In genomic region chr7:25082510-25082909, GRCm38 (mm10) we compare ENCODE assay signal across 8 mouse cellular contexts. TPM values are rescaled to one million over a fixed set of nuclear protein-coding genes. Genes with fewer than 3 reads are reported as not detected.
A peak's percentile ranks its signal among the peaks of the same experiment; 100 is the strongest.
DNase-seq lines count a peak whose midpoint lies in the region; ATAC-seq and TF ChIP-seq lines count a peak whose summit lies in the region.

No protein-coding gene starts in this region.

- no peak overlapping the region for H3K4me2 ChIP-seq in hindbrain, postnatal 0 days (ENCODE audit: low read depth, low read length)

- H3K4me1 ChIP-seq in bone marrow, adult 2 months (ENCODE audit: control insufficient read depth, insufficient read depth, low read length), result peaks cover 6% of the 10 kb centered on the region; the same call in 1 of the 2 replicates
- peaks cover 11% of the 10 kb centered on the region; the same call in 1 of the 2 replicates for H3K4me1 ChIP-seq in hindbrain, postnatal 0 days (ENCODE audit: insufficient read depth, low read length)

- intact Hi-C loops in heart, postnatal 36 days (cut with DNase I), result no loop called here

- no peaks in the 10 kb centered on the region for H3K9me3 ChIP-seq in hindbrain, postnatal 0 days (ENCODE audit: low read length)

- peak; percentile 33; the same call in 1 of the 2 replicates for ATAC-seq in hindbrain, postnatal 0 days

- no peak overlapping the region for H3K4me3 ChIP-seq in bone marrow, adult 2 months (replicated peaks; ENCODE audit: control insufficient read depth, low read depth, low read length)
- H3K4me3 ChIP-seq in hindbrain, postnatal 0 days (ENCODE audit: low read length), result no peak overlapping the region

- H3K9ac ChIP-seq in hindbrain, postnatal 0 days (replicated peaks; ENCODE audit: low read length), result no peak overlapping the region

- TF ChIP-seq POLR2A in bone marrow, adult 2 months (IDR thresholded peaks at IDR 0.05; ENCODE audit: borderline replicate concordance, control insufficient read depth, low read depth, low read length), result no peak

- peak; percentile 88 for DNase-seq in heart, adult 11 months
- DNase-seq in heart, postnatal 36 days, result no peak
- DNase-seq in right cerebral cortex, adult 2 months (ENCODE audit: low spot score in 2 of 2), result peak; percentile 48 to 54
- no peak for DNase-seq in right cerebral cortex, postnatal 4 days
- DNase-seq in hindbrain, postnatal 0 days (ENCODE audit: low spot score), result peak; percentile 78
- DNase-seq in thymus, postnatal 0 days (ENCODE audit: low spot score), result peak; percentile 67
- DNase-seq in layer of hippocampus, adult 9-11 months, result no peak

- H3K27ac ChIP-seq in bone marrow, adult 2 months (ENCODE audit: control insufficient read depth, insufficient read depth, low read depth, low read length, poor library complexity), result no peak overlapping the region
- no peak overlapping the region for H3K27ac ChIP-seq in hindbrain, postnatal 0 days

- H3K36me3 ChIP-seq in hindbrain, postnatal 0 days (ENCODE audit: insufficient read depth, low read length), result peaks cover 43% of the 10 kb centered on the region

- WGBS in bone marrow, adult 2 months, result 52% methylated on average over 4 of the region's 4 CpGs
- WGBS in hindbrain, postnatal 0 days, result 69% methylated on average over 4 of the region's 4 CpGs

- TF ChIP-seq CTCF in bone marrow, adult 2 months (IDR thresholded peaks at IDR 0.05; ENCODE audit: control insufficient read depth, insufficient read depth, low read length), result peak; percentile 55
- peak; percentile 80 for TF ChIP-seq CTCF in hindbrain, postnatal 0 days (IDR thresholded peaks at IDR 0.05; ENCODE audit: low read depth)

- H3K27me3 ChIP-seq in hindbrain, postnatal 0 days (ENCODE audit: insufficient read depth, low read length), result no peaks in the 10 kb centered on the region

RNA-seq across cellular contexts. Expression of gene Zfp574, which starts 10.1 kb away (rescaled TPM):
- total RNA-seq in heart, postnatal 36 days (2021), result 10 to 100 TPM in 1 of 2 experiments, 1 to 10 TPM in 1; 9.8 to 10.7 TPM
- polyA plus RNA-seq in bone marrow, adult 2 months (2011; ENCODE audit: insufficient read depth, insufficient read length, low replicate concordance, missing spikeins), result 8.1 and 11.3 TPM in 2 replicates
- total RNA-seq in hindbrain, postnatal 0 days (2014; rRNA removed), result 38.4 and 40.4 TPM in 2 replicates
- polyA plus RNA-seq in hindbrain, postnatal 0 days (2015; fragmentation: Nextera tagmentation; extraction: Ambion mirVana), result 23.7 and 26.3 TPM in 2 replicates
- 18.1 and 20.8 TPM in 2 replicates for polyA plus RNA-seq in thymus, postnatal 0 days (2015; fragmentation: Nextera tagmentation; extraction: Ambion mirVana)

RNA-seq across cellular contexts. Expression of gene Grik5, which starts 10.4 kb away (rescaled TPM):
- total RNA-seq in heart, postnatal 36 days (2021), result 1 to 10 TPM; 4.4 to 5.7 TPM
- 7.3 and 9.7 TPM in 2 replicates for polyA plus RNA-seq in bone marrow, adult 2 months (2011; ENCODE audit: insufficient read depth, insufficient read length, low replicate concordance, missing spikeins)
- total RNA-seq in hindbrain, postnatal 0 days (2014; rRNA removed), result 141 and 142 TPM in 2 replicates
- polyA plus RNA-seq in hindbrain, postnatal 0 days (2015; fragmentation: Nextera tagmentation; extraction: Ambion mirVana), result 14.6 and 14.8 TPM in 2 replicates
- polyA plus RNA-seq in thymus, postnatal 0 days (2015; fragmentation: Nextera tagmentation; extraction: Ambion mirVana), result 0.80 and 1.2 TPM in 2 replicates

Comparison
In these comparisons a context has a peak if more than half of its experiments do, and no peak if none do; other contexts are left out.
1. DNase-seq: peak in heart, adult 11 months (single experiment), right cerebral cortex, adult 2 months (2 of 2), hindbrain, postnatal 0 days (single experiment) and thymus, postnatal 0 days (single experiment); none in heart, postnatal 36 days (0 of 2), right cerebral cortex, postnatal 4 days (single experiment) and layer of hippocampus, adult 9-11 months (single experiment).